Mouse (Mus musculus) c-Kit-positive CD71-negative TER-119-negative erythroid progenitor cells, embryonic 14.5 days (primary cell): ENCODE data around the gene Mrpl4.

Experiments used
- DNase-seq: peaks from one replicate; pipeline ENCODE4 v3.0.0-alpha.2; 2013; ENCODE audit warnings: low read depth

The Mrpl4 gene

DNA sequence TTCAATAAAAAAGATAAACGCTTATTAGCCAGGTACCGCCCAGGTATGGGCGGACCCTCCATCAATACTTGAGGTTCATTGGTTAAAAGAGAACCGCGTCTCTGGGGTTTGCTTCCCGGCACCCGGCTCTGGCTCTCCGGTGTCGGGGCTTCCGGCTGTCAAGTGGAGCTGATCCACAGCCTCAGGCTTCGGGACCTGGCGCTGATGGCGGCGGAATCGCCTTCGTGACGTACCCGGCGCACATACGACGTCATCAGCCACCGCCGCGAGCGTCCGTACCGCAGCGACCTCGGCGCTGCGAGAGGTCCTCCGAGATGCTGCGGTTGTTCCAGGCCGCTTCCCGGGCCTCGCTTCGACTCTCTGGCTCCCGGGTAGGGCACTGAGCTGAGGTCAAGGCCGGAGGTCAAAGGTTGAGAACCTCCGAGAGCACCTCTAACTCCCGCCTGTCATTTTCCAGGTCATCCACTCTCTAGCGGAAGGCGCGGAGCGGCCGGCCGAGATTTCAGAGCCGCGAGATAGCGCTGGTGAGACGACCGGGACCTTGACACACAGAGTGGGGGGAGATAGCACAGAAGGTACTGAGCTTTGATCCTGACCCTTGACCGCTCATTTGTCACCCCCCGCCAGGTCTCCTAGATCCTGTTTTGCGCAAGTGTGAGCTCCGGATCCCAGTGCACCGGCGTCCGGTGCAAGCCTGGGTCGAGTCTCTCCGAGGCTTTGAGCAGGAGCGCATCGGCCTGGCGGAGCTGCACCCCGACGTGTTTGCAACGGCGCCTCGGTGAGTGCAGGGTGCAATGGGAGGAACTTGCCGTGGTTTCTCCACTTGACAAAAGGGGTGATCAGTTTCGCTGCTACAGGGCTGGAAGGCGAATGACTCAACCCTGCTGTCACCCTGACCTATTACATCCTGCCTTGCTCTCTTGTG, at the start of gene Mrpl4:
Mrpl4 (plus strand) TSS at position 112 of the 925 bp plus-strand sequence.
- DNase-seq, result peak; percentile 76

GRCm38 (mm10) chr9:20956989-20957388, 45.5 kb upstream of the Mrpl4 start:
- DNase-seq, result no peak

DNA sequence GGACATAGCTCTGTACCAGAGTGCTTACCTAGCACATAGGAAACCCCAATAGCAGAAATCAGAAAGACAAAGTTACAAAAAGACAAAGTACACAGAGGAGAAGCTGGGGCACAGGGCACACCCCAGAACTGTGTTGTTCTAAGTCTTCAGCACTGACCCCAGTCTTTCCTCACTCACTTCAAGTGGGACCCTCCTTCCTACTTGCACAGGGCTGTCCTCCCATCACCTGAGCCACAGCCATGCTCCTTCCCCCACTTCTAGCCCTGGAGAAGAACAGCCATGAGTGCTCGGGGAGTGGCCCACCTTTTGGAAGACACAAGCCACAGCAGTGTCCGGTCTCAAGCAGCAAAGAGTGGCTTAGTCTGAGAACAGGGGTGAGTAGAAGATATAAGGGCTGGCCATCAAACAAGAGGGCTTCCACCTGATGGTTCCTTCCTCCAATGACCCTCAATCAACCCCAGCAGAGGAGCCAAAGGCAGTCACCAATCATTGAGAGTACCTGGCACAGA, 43.1 kb upstream of the Mrpl4 start, which contains the start of gene Dnmt1:
Dnmt1 (minus strand) TSS at position 459 of the 509 bp plus-strand sequence.
- no peak for DNase-seq

DNA sequence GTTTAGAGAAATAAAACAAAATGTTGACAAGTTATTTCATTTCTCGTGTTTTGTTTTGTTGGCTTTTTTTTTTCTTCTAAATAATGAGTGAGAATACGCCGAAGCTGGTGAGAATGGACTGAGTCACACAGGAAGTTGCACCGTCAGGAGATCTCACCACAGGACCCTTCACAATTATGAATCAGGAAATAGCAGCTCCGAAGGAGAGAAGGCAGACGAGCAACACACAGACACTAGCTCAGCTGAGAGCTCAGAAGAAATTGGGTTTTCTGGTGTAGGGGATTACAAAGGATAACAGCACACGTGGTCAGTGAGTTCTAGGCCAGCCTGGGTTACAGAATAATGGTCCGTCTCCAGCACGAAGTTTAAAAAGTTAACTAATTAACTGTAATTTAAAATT, 41.0 kb upstream of the Mrpl4 start:
- no peak for DNase-seq

GRCm38 (mm10) chr9:20965606-20966005, 36.9 kb upstream of the Mrpl4 start:
- DNase-seq, result no peak

DNA sequence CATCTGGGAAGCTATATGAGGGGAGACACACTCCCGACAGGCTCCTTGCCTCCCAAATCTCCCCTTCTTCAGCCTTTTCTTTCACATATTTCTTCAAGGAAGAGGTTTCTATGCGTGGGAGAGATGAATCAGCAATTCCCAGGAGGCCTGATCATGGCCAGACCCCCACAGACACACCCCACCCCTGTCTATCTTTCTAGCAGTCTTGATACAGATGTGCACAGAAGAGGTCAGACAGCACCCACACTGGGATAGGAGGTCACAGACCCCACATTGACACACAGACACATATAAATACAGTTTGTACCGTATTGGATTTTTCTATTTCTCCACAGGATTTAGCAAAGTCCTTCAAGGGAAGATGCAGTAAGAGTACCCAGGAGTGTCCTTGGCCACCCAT, 36.5 kb upstream of the Mrpl4 start:
- DNase-seq, result no peak

GRCm38 (mm10) chr9:20966747-20967146, 35.8 kb upstream of the Mrpl4 start:
- DNase-seq, result no peak

- no peak for DNase-seq
Observed at GRCm38 (mm10) chr9:20971751-20972140, 30.8 kb upstream of the Mrpl4 start.

DNA sequence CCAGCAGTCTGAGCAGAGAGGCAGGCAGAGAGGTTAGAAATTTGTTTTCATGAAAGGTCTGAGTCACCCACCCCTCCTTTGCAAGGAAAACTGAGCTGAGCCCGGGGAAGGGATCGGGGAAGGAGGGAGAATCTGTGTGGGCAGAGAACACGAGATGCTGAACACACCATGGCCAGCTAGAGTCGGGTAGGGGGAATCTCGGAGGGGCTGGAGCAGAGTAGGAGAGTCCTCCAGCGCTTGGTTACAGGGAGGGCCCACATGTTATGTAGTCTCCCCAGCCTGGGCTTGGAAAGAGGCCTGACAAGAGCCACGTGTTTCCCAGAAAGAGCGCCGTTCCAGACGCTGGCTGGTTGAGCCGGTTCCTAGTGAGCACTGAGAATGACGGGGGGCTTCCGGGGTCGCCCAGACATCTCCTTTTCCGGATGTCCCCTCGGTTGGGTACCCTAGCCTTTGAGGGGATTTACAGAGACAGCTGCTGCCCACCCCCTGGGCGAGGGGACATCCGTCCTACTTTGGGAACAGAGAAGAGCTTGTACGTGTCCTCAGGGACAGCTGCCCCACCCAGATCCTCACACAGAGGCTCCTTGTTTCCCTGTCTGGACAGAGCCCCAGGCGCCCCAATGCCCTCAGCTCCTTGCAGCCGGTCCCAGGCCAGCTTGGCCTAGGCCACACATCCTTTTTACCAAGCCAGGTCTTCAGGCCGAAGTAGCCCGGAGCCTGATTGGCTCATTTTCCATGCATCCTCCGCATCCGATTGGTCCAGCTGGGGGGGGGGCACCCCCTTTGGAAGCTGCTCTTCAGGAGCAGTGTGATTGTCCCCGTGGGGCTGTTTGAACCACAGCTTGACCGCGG, 30.2 kb upstream of the Mrpl4 start:
- no peak for DNase-seq

- no peak for DNase-seq
Observed at GRCm38 (mm10) chr9:20973001-20973681, 29.4 kb upstream of the Mrpl4 start.

DNA sequence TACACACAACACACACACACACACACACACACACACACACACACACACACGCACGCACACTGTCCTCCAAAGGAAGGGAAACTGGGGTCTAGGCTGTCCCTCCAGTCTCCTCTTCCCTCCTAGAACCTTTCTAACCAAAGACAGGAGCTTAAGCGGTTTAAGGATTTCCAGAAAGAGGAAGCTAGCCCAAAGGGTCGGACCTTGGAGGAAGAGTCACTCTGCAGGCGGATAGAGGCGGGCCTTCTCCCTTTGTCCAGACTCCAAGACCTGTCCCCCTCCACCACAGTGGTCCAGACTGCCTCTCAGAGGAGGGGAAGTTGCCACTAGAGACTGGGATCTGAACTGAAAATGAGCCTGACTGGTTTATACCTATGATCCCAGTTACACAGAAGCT, 28.9 kb upstream of the Mrpl4 start:
- no peak for DNase-seq

DNA sequence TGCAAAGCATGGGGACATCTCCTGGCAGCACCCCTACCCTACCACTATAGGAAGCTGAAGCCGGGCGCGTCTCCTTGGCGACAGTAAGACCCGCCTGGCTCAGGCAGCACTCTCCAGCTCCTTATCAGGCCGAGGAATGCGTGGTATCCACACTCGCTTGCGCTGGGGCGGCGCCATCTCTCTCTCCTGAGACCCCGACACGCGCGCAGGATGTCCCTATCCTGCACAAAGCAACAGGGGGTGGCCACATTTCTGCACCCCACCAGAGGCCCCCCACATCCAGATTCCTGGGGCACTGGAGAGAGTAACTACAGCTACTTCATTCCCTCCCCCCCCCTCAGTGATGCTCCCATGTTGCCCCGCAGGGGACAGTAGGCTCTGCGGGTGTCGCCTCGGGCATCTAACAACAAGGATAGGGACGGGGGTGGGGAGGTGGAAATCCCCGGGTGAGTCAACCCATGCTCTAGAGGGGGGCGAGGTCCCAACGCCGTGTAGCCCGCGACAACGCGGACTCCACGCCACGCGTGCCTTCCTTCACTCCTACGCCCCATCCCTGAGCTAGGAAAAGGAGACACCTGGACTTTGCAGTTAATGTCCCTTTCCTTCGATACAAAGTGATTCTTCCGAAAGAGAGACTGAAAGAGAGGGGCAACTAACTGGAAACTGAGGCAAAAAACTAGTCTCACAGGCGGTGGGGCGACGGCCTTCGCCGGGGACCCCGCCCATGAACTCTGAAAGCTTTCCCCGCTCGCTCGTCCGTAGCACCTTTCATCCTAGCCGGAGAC, 26.9 kb upstream of the Mrpl4 start:
- DNase-seq, result no peak

DNA sequence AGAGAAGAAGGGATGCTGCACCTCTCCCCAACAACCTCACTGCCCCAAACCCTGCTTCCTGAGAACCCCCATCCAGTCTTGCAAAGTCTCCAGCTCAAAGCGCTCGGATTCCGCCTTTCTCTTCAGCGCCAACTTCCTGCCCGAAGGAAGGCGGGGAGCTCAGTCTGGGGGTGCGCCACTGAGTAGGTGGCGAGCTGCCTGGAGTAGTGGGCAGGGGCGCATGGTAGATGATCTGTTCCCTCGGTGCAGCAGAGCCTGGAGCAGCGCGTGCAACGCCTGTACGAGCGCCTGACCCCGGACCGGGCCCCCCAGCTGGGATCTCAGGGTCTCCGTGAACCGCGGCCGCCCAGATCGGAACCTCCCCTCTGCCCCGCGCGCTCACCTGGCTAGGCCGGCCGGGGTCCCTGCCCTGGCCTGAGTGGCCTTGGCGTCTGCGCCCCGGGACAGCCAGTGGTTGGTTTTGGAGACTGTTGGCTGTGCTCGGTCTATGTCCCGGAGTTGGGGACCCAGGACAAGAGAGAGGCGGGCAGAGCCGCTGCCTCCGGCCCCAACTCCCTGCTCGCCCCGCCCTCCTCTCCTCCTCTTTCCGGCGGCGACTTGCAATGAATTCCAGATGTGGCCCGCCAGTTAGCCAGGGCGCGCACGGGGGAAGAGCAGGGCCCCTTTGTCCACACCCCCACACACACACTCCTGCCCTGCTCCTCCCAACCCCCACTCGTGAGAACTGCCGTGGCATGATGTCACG, 26.1 kb upstream of the Mrpl4 start, which contains the start of gene S1pr2:
S1pr2 (minus strand) TSS at position 566 of the 745 bp plus-strand sequence.
- peak; percentile 58 for DNase-seq

GRCm38 (mm10) chr9:20976961-20977689, 25.4 kb upstream of the Mrpl4 start:
- DNase-seq, result no peak

DNA sequence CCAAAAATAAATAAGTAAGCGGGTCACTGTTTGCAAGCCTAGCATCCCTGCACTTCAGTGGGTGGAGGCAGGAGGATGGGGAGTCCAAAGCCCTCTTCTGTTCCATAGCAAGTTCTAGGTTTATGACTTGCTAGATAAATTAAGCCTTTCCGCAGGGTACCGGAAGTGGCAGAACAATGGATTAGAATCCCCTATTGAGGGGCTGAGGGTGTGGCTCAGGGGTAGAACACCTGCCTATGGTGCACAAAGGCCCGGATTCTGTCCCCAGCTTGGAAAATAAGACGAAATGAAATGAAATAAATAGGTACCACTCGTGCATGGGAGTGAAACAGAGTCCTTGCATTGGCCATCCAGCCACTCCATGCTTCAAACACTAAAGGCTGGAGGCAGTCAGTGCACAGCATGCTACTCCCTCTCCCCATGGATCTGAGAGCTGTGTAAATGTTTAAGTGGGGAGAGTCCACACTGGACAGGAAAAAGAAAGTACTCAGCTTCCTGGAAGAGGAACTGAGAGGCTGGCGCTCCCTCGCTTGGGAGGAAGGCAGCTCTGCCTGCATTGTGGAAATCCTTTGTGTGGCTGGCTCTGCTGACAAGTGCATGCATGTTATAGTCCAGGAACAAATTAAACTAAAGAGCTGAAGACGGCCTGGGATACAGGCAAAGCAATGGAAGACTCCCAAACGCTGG, 24.0 kb upstream of the Mrpl4 start:
- no peak for DNase-seq

DNA sequence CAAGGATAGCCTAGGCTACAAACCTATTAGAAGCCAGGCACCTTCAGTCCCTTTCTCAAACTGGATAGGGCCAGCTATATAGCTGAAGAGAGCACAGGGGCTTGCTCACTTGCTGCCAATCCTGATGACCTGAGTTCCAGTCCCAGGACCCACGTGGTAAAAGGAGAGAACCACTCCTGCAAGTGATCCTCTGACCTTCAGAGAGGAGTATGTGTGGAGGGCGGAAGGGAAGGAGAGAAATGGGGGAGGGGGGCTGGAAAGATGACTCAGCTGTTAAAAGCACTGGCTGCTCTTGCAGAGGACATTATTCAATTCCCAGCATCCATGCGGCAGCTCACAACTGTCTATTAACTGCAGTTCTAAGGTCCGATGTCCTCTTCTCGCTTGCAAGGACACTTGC, 23.4 kb upstream of the Mrpl4 start:
- no peak for DNase-seq

GRCm38 (mm10) chr9:20979769-20980168, 22.8 kb upstream of the Mrpl4 start:
- DNase-seq, result no peak

DNA sequence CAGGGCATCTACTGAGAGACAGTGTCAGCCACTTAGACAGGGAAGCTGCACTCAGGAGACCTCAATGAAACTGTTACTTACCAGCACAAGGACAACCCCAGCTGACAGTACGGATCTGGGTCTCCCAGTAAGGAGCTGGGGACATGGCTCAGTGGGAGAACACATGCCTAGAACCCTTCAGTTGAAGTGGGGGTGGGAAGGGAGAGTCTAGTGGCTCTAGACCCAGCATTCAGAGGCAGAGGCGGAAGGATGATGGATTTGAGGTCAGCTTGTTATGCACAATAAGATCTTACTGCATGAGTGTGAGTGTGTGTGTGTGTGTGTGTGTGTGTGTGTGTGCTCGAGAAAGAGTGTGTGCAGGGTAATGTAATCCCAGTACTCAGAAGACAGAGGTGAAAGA, 20.4 kb upstream of the Mrpl4 start:
- no peak for DNase-seq

DNA sequence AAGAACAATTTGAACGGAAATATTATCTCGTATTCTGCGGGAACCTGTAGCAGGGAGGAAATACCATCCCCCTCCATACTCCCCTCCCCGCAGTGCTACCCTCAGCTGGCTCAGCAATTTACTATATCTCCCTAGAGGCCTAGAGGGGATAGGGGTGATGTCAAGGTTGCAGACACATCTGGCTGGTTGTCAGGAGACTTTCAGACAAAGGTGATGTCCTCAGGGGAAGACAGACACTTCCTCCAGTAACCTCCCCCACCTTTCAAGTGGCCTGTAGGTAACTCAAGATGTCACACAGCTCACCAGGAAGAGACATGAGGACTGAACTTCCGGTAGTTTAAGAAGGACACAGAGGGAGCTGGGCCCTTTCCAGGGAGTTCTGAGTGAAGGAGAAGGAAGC, 19.4 kb upstream of the Mrpl4 start:
- DNase-seq, result no peak
